Mouse (Mus musculus) MEL (cell line): ENCODE results near the gene Lsm5.

ENCODE experiments used
- BHLHE40 ChIP-seq: IDR thresholded peaks from 2 replicates; pipeline ENCODE4 v1.6.1; 2012; ENCODE audit warnings: low read depth, mild to moderate bottlenecking, inconsistent platforms, low read length, improper control_type of control experiment, borderline replicate concordance
- CHD1 ChIP-seq: IDR thresholded peaks from 2 replicates; pipeline ENCODE4 v1.6.1; 2012; ENCODE audit warnings: low read depth, mild to moderate bottlenecking, inconsistent platforms, low read length, improper control_type of control experiment
- CTCF ChIP-seq, 3 experiments: IDR thresholded peaks in 2 of 3; conservative IDR thresholded peaks in 1 of 3; 2 replicates each; pipeline ENCODE4 v1.5.1; 2011 to 2012; ENCODE audit warnings: low read length in 3 of 3, low read depth in 2 of 3, mild to moderate bottlenecking in 2 of 3, improper control_type of control experiment in 1 of 3, inconsistent platforms in 1 of 3, mixed read lengths in 1 of 3, moderate library complexity in 1 of 3; ENCODE audit not compliant: control insufficient read depth in 1 of 3, insufficient read depth in 1 of 3, poor library complexity in 1 of 3, severe bottlenecking in 1 of 3
- NRF1 ChIP-seq: IDR thresholded peaks from 2 replicates; pipeline ENCODE4 v1.6.1; 2014; ENCODE audit warnings: low read depth, mild to moderate bottlenecking, inconsistent platforms, low read length, improper control_type of control experiment, moderate library complexity; ENCODE audit not compliant: poor library complexity, insufficient read depth, severe bottlenecking
- POLR2A ChIP-seq, 2 experiments: IDR thresholded peaks; 2 replicates each; pipeline ENCODE4 v1.6.1; 2011 to 2012; ENCODE audit warnings: low read length in 2 of 2, mild to moderate bottlenecking in 2 of 2, control low read depth in 1 of 2, improper control_type of control experiment in 1 of 2, low read depth in 1 of 2, moderate library complexity in 1 of 2; ENCODE audit not compliant: control insufficient read depth in 1 of 2, insufficient read depth in 1 of 2, poor library complexity in 1 of 2
- POLR2AphosphoS5 ChIP-seq: IDR thresholded peaks from 2 replicates; pipeline ENCODE4 v1.6.1; 2012; ENCODE audit warnings: low read depth, borderline replicate concordance, mild to moderate bottlenecking, inconsistent platforms, low read length, moderate library complexity, mixed read lengths

GRCm38 (mm10) chr6:56664410-56664809 lies 40.1 kb downstream of the Lsm5 start:
- TF ChIP-seq CTCF (IDR thresholded peaks at IDR 0.05 in 2 of 3, conservative IDR thresholded peaks at IDR 0.05 in 1 of 3; ENCODE audit: control insufficient read depth in 1 of 3, insufficient read depth in 1 of 3, low read depth in 2 of 3, low read length in 3 of 3, poor library complexity in 1 of 3, severe bottlenecking in 1 of 3), result no peak
- TF ChIP-seq POLR2AphosphoS5, result no peak
- no peak for TF ChIP-seq BHLHE40
- no peak for TF ChIP-seq POLR2A (IDR thresholded peaks at IDR 0.05; ENCODE audit: control insufficient read depth in 1 of 2, insufficient read depth in 1 of 2, low read depth in 1 of 2, low read length in 2 of 2, poor library complexity in 1 of 2)
- no peak for TF ChIP-seq NRF1
- no peak for TF ChIP-seq CHD1
